Mouse (Mus musculus) Patski (cell line): ENCODE measurements at regions not wholly inside any gene's neighbourhood (a gene's known extent, or its start where the extent isn't known, plus 50 kb on each side); places are given as distances from the start of the nearest gene placed in this dataset.

Source experiments
- ATAC-seq: fragments of 100-300 bp; one replicate; pipeline ENCODE4 v1.8.0; 2021
- CTCF ChIA-PET: fragments of 350-600 bp; sonication (Branson Sonifier 250); formaldehyde crosslinking; loops from one replicate; lab custom pipeline; 2022; ENCODE audit warnings: inconsistent platforms; lab: Charles Lee
- POLR2A ChIA-PET: fragments of 350-600 bp; sonication (Branson Sonifier 250); formaldehyde crosslinking; loops from one replicate; lab custom pipeline; 2022; ENCODE audit warnings: antibody characterized with exemption, inconsistent platforms; lab: Charles Lee
- DNase-seq: peaks from one replicate; pipeline ENCODE4 v3.0.0-alpha.2; 2011; ENCODE audit warnings: low read depth, low spot score
- H3K27me3 ChIP-seq: fragments of 371-371 bp; one replicate; pipeline ENCODE4 v1.5.1; 2021
- CTCF ChIP-seq: fragments of 100-300 bp; IDR thresholded peaks from one replicate; pipeline ENCODE4 v1.5.1; 2021
- in situ Hi-C: fragments of 300-500 bp; cut with MboI; formaldehyde crosslinking; loops from 3 replicates; pipeline ENCODE4 v1.11.1; 2018; ENCODE audit warnings: low pct_unique_long_range_greater_than_20kb, mixed read lengths

DNA sequence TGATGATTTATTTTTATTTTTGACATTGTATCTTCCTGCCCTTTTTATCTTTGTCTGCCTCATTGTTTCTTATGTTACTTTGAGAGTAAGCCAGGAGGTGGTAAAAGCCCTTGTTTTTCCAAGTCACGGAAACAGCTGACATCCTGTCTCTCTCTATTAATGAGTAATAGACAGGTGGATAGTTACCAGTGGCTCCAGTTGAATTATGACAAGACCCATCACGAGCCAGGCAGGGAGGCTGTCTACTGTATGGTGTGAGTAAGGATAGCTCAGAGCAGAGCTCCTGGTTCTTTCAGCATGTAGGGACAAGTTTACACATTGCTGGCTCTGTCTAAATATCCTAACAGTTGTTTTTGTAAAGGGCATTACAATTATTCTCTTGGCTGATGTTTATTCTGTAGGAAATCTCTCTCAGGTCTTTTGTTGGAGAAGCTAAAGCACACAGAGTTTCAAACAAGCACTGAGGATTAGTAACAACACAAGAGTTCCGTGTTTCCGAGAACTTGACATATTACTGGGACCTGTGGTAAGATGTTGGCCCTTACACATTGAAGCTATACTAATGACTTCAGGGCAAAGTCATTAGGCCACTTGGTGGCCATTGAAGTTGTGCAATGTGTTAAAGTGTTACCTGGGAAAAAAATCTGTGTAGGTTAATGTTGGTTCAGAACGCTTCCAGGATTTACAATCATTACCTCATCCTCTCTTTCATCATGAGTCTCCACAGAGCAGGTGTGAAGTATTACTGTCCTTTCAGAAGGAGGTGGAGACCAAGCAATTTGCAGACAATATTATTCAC, 111.5 kb downstream of the Ndfip2 start:
- no peak for TF ChIP-seq CTCF
- peaks cover 12% of the 10 kb centered on the region for H3K27me3 ChIP-seq
- in situ Hi-C loops = no loop called here
- POLR2A ChIA-PET = no interaction called here
- CTCF ChIA-PET = no interaction called here
- ATAC-seq (no peak), DNase-seq (no peak)

DNA sequence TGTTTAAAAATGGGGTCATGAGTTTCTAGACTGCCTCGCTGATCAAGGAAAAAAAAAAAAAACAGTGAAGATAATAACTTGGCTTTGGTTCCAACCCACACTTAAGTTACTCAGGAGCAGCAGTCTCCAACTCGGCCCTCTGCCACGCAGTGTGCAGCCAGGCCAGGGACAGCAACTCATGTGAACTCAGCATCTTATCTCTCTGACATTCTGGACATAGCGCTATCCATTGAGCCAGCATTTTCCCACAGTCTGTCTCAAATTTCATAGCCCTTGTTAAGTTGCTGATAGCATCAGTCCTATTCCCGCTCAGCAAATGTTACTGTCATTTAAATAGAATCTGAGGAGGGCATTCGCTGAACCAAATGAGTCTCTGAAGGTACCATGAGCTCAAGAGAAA, 102.2 kb downstream of the Ndfip2 start:
- no peak for TF ChIP-seq CTCF
- peaks cover 15% of the 10 kb centered on the region for H3K27me3 ChIP-seq
- DNase-seq (no peak), ATAC-seq (no peak)
- in situ Hi-C loops = no loop called here
- POLR2A ChIA-PET = no interaction called here
- CTCF ChIA-PET = interaction anchor here (0.7 to 1.4 kb wide), 2 partner anchors 11 to 32 kb away, joined by 3 read pairs; no protein-coding TSS in a partner anchor

DNA sequence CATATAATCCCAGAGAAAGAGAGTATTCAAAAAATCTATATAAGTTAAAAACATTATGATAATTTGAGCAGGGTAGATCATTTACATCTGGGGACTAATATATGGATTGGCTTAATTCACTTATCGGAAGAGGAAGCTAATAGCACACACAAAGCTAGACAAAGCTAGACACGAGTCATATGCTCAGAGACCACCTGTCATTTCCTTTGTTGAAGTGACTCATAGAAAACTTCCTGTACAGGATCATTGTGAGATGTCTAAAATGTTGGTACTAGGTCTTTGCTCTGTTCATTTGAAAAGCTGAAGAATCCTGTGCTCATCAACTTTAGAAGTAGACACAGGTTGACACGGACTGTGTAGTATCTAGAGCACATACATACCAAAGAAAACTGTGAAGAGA, 101.5 kb downstream of the Ndfip2 start:
- CTCF ChIA-PET = interaction anchor here (0.7 kb wide), 1 partner anchor 31 kb away, joined by 3 read pairs; no protein-coding TSS in a partner anchor
- no peak for ATAC-seq
- no peak for TF ChIP-seq CTCF

More for the DNA sequence above, 101.5 kb downstream of the Ndfip2 start:
- POLR2A ChIA-PET = no interaction called here
- peaks cover 15% of the 10 kb centered on the region for H3K27me3 ChIP-seq
- DNase-seq = no peak
- in situ Hi-C loops = no loop called here
